Mouse (Mus musculus): ENCODE measurements around the gene Plcb4.
"Not testable (repeated sequence)": the region's sequence is repeated elsewhere in the genome, so short reads cannot be mapped to it uniquely, and the experiment has no call there.

Plcb4 gene

GRCm38 (mm10) chr2:135890083-135890482 is 231.3 kb downstream of the Plcb4 start:
- DNase-seq (ENCODE audit: low read depth, low spot score) = no peak

- no peak for DNase-seq (ENCODE audit: low read depth, low spot score)
Observed at GRCm38 (mm10) chr2:135891097-135891496, 232.3 kb downstream of the Plcb4 start.

- DNase-seq (ENCODE audit: low read depth, low spot score) = no peak
Observed at GRCm38 (mm10) chr2:135891686-135892085, 232.9 kb downstream of the Plcb4 start.

GRCm38 (mm10) chr2:135894582-135894981 is 235.8 kb downstream of the Plcb4 start:
- no peak for DNase-seq (ENCODE audit: low read depth, low spot score)

- DNase-seq (ENCODE audit: low read depth, low spot score) = no peak
Observed at GRCm38 (mm10) chr2:135898025-135898424, 239.2 kb downstream of the Plcb4 start.

- not testable (repeated sequence) for DNase-seq (ENCODE audit: low read depth, low spot score)
Observed at GRCm38 (mm10) chr2:135899931-135900330, 241.1 kb downstream of the Plcb4 start.

- DNase-seq (ENCODE audit: low read depth, low spot score) = no peak
Observed at GRCm38 (mm10) chr2:135901015-135901414, 242.2 kb downstream of the Plcb4 start.

GRCm38 (mm10) chr2:135904262-135904661 is 245.5 kb downstream of the Plcb4 start:
- no peak for DNase-seq (ENCODE audit: low read depth, low spot score)

GRCm38 (mm10) chr2:135904791-135905190 is 246.0 kb downstream of the Plcb4 start:
- DNase-seq (ENCODE audit: low read depth, low spot score) = no peak

- DNase-seq (ENCODE audit: low read depth, low spot score) = no peak
Observed at GRCm38 (mm10) chr2:135914343-135915261, 255.8 kb downstream of the Plcb4 start.

- DNase-seq (ENCODE audit: low read depth, low spot score) = no peak
Observed at GRCm38 (mm10) chr2:135915928-135916327, 257.1 kb downstream of the Plcb4 start.

GRCm38 (mm10) chr2:135917000-135917399 is 258.2 kb downstream of the Plcb4 start:
- DNase-seq (ENCODE audit: low read depth, low spot score) = no peak

GRCm38 (mm10) chr2:135918116-135918515 is 259.3 kb downstream of the Plcb4 start:
- DNase-seq (ENCODE audit: low read depth, low spot score) = no peak

- DNase-seq (ENCODE audit: low read depth, low spot score) = no peak
Observed at GRCm38 (mm10) chr2:135919641-135920040, 260.8 kb downstream of the Plcb4 start.

- peak; percentile 39 for DNase-seq (ENCODE audit: low read depth, low spot score)
Observed at GRCm38 (mm10) chr2:135926660-135927343, 268.0 kb downstream of the Plcb4 start.

- DNase-seq (ENCODE audit: low read depth, low spot score) = no peak
Observed at GRCm38 (mm10) chr2:135929021-135929720, 270.4 kb downstream of the Plcb4 start.

GRCm38 (mm10) chr2:135930696-135931095 is 271.9 kb downstream of the Plcb4 start:
- DNase-seq (ENCODE audit: low read depth, low spot score) = no peak

- DNase-seq (ENCODE audit: low read depth, low spot score) = no peak
Observed at GRCm38 (mm10) chr2:135932569-135932968, 273.8 kb downstream of the Plcb4 start.

- DNase-seq (ENCODE audit: low read depth, low spot score) = no peak
Observed at GRCm38 (mm10) chr2:135936376-135936775, 277.6 kb downstream of the Plcb4 start.

- DNase-seq (ENCODE audit: low read depth, low spot score) = no peak
Observed at GRCm38 (mm10) chr2:135937646-135938045, 278.8 kb downstream of the Plcb4 start.

GRCm38 (mm10) chr2:135939933-135940332 is 281.1 kb downstream of the Plcb4 start:
- DNase-seq (ENCODE audit: low read depth, low spot score) = no peak

GRCm38 (mm10) chr2:135947839-135948238 is 289.0 kb downstream of the Plcb4 start:
- no peak for DNase-seq (ENCODE audit: low read depth, low spot score)

Data from brain, embryonic 18.5 days (tissue).